Mouse (Mus musculus): Measurements from ENCODE around the gene Crocc2. TPM values are rescaled to one million over a fixed set of nuclear protein-coding genes. Genes with fewer than 3 reads are reported as not detected.

Crocc2 gene
- polyA plus RNA-seq, 1 experiment from 2014 or later: 0.14 TPM

DNA sequence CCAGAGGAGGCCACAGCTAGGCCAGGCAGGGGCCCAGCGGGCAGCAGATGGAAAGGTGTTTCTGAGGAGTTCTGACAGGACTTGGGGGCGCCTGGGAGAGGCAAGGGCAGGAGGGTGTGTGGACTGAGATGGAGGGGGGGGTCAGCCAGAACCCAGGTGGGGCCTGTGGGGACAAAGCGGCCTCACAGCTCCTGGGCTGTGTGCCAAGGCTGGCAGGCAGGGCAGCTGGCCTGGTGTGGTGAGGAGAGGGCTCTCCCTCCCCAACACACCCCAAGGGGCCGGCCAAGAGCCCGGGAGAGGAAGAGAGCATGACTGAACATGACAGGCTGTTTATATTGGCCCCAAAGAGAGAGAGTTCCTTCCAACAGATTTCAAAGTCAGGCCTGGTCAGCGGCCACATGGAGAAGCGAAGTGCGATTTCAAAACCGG, 41.7 kb downstream of the Crocc2 start:
- Histone ChIP-seq H3K4me2 (ENCODE audit: low read length) (no peak overlapping the region), H3K9ac (ENCODE audit: low read depth, low read length) (0 out of 2 replicates have a peak overlapping the region, but pooled peaks have one; percentile 23), H3K4me3 (replicated peaks; ENCODE audit: low read depth, low read length) (no peak overlapping the region), H3K9me3 (replicated peaks; ENCODE audit: low read length) (no peaks in the 10 kb centered on the region), H3K27me3 (ENCODE audit: insufficient read depth, low read length) (no peaks in the 10 kb centered on the region), H3K36me3 (ENCODE audit: insufficient read depth, low read length) (no peaks in the 10 kb centered on the region), H3K27ac (peak overlapping the region; percentile 43), H3K4me1 (replicated peaks; ENCODE audit: insufficient read depth, low read length) (peaks cover 21% of the 10 kb centered on the region)
- DNase-seq (ENCODE audit: low spot score) (peak; percentile 91), ATAC-seq (replicated peaks; ENCODE audit: low FRiP score, low read depth) (peak; percentile 40; the same call in 1 of the 2 replicates)
- WGBS: 12% methylated on average over 9 of the region's 9 CpGs
- TF ChIP-seq CTCF (IDR thresholded peaks at IDR 0.05; ENCODE audit: low read depth): no peak

DNA sequence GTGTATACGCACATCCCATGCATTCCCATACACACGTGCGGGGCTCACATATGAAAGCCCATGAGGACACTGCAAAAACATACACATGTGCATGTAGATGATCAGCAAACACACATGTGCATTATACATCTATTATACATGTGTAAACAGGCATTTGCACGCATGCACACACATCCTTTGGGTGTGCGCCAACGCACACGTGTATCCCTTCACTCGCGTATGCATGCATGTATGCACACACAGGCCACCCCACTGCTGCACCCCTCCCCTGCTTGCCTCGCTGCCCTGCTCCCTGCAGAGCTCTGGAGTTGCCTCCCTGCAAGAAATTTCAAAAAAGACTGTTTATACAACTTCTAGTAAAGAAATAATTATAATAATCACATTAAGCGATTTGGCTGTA, 42.5 kb downstream of the Crocc2 start:
- no peak overlapping the region for H3K4me3 ChIP-seq (replicated peaks; ENCODE audit: low read depth, low read length)
- no peak for TF ChIP-seq CTCF (IDR thresholded peaks at IDR 0.05; ENCODE audit: low read depth)
- H3K36me3 ChIP-seq (ENCODE audit: insufficient read depth, low read length): no peaks in the 10 kb centered on the region
- peaks cover 21% of the 10 kb centered on the region for H3K4me1 ChIP-seq (replicated peaks; ENCODE audit: insufficient read depth, low read length)
- peak overlapping the region; percentile 43 for H3K27ac ChIP-seq
- ATAC-seq (replicated peaks; ENCODE audit: low FRiP score, low read depth): no peak
- DNase-seq (ENCODE audit: low spot score): no peak
- WGBS: 70% methylated on average over 11 of the region's 11 CpGs
- no peak overlapping the region for H3K4me2 ChIP-seq (ENCODE audit: low read length)
- H3K9me3 ChIP-seq (replicated peaks; ENCODE audit: low read length): no peaks in the 10 kb centered on the region
- H3K27me3 ChIP-seq (ENCODE audit: insufficient read depth, low read length): no peaks in the 10 kb centered on the region
- H3K9ac ChIP-seq (ENCODE audit: low read depth, low read length): no peak overlapping the region

DNA sequence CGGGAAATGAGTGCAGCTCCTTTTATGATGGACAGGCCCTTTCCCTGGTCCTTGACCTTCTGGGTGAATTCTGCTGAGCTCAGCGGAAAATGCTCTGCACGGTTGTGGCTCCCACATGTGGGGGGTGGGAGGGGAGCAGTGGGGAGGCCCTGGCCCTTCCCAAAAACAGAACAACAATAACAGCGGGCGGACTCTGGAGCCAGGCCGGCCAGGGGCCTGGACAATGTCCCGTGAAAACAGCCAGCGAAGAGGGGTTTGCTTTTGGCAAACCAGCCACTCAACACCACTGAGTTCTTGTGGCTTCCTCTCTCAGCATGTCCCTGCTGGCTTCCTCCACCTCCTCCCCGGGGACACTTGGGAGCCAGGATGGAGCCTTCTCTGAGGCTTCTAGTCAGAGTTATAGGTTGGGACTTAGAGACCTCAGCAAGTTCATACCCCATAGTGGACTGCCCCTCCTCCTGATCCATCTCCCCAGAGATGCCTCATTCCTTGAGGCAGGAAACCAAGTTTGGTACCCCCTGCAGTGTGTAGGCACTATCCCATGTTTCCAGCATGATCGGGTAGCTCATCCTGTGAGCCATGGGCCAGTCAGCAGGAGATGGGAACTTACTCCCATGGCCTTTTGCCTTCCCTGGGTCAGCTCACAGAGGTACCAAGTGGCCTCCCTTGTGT, 43.2 kb downstream of the Crocc2 start:
- Histone ChIP-seq H3K4me1 (replicated peaks; ENCODE audit: insufficient read depth, low read length) (peaks cover 21% of the 10 kb centered on the region), H3K27ac (peak overlapping the region; percentile 43), H3K36me3 (ENCODE audit: insufficient read depth, low read length) (no peaks in the 10 kb centered on the region), H3K4me3 (replicated peaks; ENCODE audit: low read depth, low read length) (no peak overlapping the region), H3K9ac (ENCODE audit: low read depth, low read length) (no peak overlapping the region), H3K4me2 (ENCODE audit: low read length) (no peak overlapping the region), H3K9me3 (replicated peaks; ENCODE audit: low read length) (no peaks in the 10 kb centered on the region), H3K27me3 (ENCODE audit: insufficient read depth, low read length) (no peaks in the 10 kb centered on the region)
- TF ChIP-seq CTCF (IDR thresholded peaks at IDR 0.05; ENCODE audit: low read depth): no peak
- 23% methylated on average over 8 of the region's 10 CpGs for WGBS
- DNase-seq (ENCODE audit: low spot score) (peak; percentile 66), ATAC-seq (replicated peaks; ENCODE audit: low FRiP score, low read depth) (peak; percentile 24; the same call in 1 of the 2 replicates)

DNA sequence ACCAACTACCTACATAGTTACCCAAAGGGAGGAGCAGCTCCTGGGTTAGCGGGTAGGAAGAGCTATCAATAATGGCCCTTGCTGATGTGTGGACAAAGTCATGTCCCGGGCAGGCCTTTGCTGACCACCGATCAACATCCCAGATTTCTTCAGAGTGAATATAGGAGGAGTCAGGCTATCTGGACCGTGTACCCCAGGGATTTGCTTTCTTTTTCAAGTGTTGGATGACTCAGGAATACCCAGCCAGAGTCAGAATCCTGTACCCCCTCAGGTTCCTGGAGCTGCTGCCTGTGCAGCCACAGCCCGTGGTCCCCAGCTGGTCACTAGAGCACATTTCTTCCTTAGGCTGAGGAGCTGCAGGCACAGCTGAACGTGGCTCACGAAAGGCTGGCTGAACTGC, 43.9 kb downstream of the Crocc2 start:
- no peak for TF ChIP-seq CTCF (IDR thresholded peaks at IDR 0.05; ENCODE audit: low read depth)
- peaks cover 21% of the 10 kb centered on the region for H3K4me1 ChIP-seq (replicated peaks; ENCODE audit: insufficient read depth, low read length)
- H3K9me3 ChIP-seq (replicated peaks; ENCODE audit: low read length): no peaks in the 10 kb centered on the region
- H3K4me3 ChIP-seq (replicated peaks; ENCODE audit: low read depth, low read length): no peak overlapping the region
- H3K27ac ChIP-seq: peak overlapping the region; percentile 43; the same call in 1 of the 2 replicates
- DNase-seq (ENCODE audit: low spot score) (no peak), ATAC-seq (replicated peaks; ENCODE audit: low FRiP score, low read depth) (no peak)
- no peaks in the 10 kb centered on the region for H3K36me3 ChIP-seq (ENCODE audit: insufficient read depth, low read length)
- 78% methylated on average over 7 of the region's 7 CpGs for WGBS
- no peak overlapping the region for H3K9ac ChIP-seq (ENCODE audit: low read depth, low read length)
- H3K4me2 ChIP-seq (ENCODE audit: low read length): no peak overlapping the region
- H3K27me3 ChIP-seq (ENCODE audit: insufficient read depth, low read length): no peaks in the 10 kb centered on the region

DNA sequence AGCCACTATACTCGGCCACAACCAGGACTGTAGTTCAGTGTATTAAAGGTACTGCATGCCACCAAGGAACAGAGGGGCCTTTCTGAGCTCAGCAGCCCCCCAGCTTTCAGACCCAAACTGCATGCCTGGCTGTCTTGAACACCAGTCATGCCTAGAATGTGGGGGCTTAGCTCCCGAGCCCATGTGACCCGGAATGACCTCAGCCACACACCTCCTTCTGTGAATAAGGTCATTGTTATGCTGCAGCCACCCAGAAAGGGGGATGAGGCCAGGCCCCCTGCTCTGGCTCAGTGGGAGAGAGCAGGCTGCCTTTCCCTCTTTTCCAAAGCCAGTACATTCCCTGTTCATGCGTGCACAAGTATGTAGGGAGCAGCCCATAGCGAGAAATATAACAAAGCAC, 46.1 kb downstream of the Crocc2 start:
- WGBS: 46% methylated on average over 5 of the region's 5 CpGs
- Histone ChIP-seq H3K9ac (ENCODE audit: low read depth, low read length) (no peak overlapping the region), H3K9me3 (replicated peaks; ENCODE audit: low read length) (no peaks in the 10 kb centered on the region), H3K27me3 (ENCODE audit: insufficient read depth, low read length) (no peaks in the 10 kb centered on the region), H3K27ac (no peak overlapping the region), H3K36me3 (ENCODE audit: insufficient read depth, low read length) (no peaks in the 10 kb centered on the region), H3K4me3 (replicated peaks; ENCODE audit: low read depth, low read length) (no peak overlapping the region), H3K4me2 (ENCODE audit: low read length) (no peak overlapping the region), H3K4me1 (replicated peaks; ENCODE audit: insufficient read depth, low read length) (peaks cover 21% of the 10 kb centered on the region)
- ATAC-seq (replicated peaks; ENCODE audit: low FRiP score, low read depth) (no peak), DNase-seq (ENCODE audit: low spot score) (no peak)
- TF ChIP-seq CTCF (IDR thresholded peaks at IDR 0.05; ENCODE audit: low read depth): no peak

DNA sequence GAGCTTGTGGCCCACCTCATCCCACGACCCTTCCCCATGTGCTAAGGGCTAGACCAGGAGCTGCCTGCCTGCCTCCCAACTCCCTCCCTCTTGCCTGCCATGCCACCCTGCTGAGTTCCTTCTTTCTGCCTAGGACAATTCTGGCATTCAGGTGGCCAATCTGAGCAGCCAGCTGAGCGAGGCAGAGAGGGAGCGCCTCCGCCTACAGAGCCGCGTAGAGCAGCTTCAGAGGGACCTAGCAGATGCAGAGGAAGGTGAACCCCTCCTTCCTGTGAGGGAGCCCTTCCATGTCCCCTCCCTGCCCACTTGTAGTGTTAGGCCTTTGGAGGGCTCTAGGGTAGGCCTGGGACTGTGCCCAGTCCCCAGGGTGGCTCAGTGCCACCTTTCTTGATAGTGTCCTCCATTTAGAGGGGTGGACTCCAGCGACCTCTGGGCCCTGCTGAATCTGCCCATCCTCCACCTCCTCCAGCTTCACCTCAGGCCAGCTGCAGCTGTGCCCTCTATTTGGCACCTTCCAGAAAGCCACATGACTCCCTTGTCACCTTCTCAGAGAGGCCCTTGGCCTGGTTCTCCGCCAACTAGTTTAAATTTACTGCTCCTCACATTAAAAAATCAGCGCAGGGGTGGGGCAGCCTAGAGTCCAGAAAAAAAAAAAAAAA, 48.4 kb downstream of the Crocc2 start:
- TF ChIP-seq CTCF (IDR thresholded peaks at IDR 0.05; ENCODE audit: low read depth): no peak
- 0 out of 2 replicates have a peak, but pooled peaks cover 4% of the 10 kb centered on the region for H3K4me1 ChIP-seq (replicated peaks; ENCODE audit: insufficient read depth, low read length)
- WGBS: 71% methylated on average over 9 of the region's 9 CpGs

More for the DNA sequence above, 48.4 kb downstream of the Crocc2 start:
- H3K36me3 ChIP-seq (ENCODE audit: insufficient read depth, low read length): no peaks in the 10 kb centered on the region
- no peak overlapping the region for H3K4me2 ChIP-seq (ENCODE audit: low read length)
- H3K27me3 ChIP-seq (ENCODE audit: insufficient read depth, low read length): no peaks in the 10 kb centered on the region
- H3K9me3 ChIP-seq (replicated peaks; ENCODE audit: low read length): no peaks in the 10 kb centered on the region
- DNase-seq (ENCODE audit: low spot score): no peak
- no peak for ATAC-seq (replicated peaks; ENCODE audit: low FRiP score, low read depth)
- H3K9ac ChIP-seq (ENCODE audit: low read depth, low read length): no peak overlapping the region
- no peak overlapping the region for H3K4me3 ChIP-seq (replicated peaks; ENCODE audit: low read depth, low read length)
- no peak overlapping the region for H3K27ac ChIP-seq

All from kidney, postnatal 0 days (tissue).